Mouse (Mus musculus): ENCODE measurements around the gene Cisd3.
"Not testable (repeated sequence)": the region's sequence is repeated elsewhere in the genome, so short reads cannot be mapped to it uniquely, and the experiment has no call there.

The Cisd3 gene

DNA sequence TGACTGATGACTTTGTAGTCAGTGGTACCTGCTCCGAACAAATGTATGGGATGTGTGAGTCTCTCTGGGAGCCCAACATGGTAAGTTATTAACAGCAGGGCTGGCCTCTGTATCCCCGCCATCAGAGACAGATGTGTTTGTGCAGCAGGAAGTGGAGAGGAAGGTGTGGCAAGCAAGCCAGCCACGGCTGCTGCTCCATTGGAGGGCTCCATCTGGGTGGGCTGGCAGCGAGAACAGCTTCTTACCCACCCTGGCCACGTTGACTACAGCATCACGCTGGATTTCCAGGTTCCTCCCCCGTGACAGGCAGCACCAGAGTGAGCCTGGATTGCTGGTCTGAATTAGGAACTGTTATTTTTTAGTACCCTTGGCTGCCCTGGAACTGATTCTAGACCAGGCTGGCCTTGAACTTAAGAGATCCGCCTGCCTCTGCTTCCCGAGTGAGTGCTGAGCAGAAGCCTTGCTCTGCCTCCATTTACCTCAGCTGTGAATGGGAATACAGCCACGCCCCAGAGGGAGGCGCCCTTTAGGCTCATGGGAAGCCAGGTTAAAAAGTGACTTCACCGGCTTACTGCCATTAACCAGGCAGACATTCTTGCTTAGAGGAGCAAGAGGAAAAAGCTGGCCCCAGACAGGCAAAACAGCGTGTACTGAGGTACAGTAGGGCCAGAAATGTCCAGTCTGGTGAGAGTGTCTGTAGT is 25.7 kb downstream of the Cisd3 start:
- DNase-seq (ENCODE audit: low spot score in 2 of 2) = no peak

DNA sequence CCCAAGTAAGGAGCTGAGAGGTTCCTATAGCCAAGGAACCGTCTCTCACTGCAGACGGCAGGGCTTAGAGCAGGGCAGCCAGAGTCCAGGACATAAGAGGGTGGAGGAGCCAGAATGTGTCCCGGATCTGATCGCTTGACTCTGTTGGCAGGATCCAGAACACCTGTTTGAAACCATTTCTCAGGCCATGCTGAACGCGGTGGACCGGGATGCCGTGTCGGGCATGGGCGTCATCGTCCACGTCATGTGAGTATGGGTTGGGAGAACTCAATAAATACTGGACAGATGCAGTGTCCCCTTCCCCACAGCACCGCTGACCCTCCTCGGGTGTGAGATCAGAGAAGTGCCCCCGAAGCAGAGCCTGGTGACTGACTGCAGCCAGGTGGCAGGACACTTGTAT is 26.7 kb downstream of the Cisd3 start:
- DNase-seq (ENCODE audit: low spot score in 2 of 2) = no peak

GRCm38 (mm10) chr11:97713896-97714295 is 28.3 kb downstream of the Cisd3 start:
- DNase-seq (ENCODE audit: low spot score in 2 of 2) = no peak

DNA sequence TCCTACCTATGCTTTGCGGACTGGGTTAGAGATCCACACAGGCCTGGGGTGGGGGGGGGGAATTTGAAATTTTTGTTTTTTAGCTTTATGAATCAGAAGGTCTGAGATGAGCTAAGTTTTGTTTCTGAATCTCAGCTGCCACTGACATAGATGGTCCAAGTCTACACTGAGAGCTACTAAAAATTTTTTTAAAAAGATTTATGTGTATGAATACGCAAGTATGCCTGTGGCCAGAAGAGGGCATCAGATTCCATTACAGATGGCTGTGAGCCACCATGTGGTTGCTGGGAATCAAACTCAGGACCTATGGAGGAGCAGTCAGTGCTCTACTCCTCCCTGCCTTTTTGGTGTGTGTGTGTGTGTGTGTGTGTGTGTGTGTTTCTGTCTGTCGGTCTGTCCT is 28.7 kb downstream of the Cisd3 start:
- DNase-seq (ENCODE audit: low spot score in 2 of 2) = no peak

DNA sequence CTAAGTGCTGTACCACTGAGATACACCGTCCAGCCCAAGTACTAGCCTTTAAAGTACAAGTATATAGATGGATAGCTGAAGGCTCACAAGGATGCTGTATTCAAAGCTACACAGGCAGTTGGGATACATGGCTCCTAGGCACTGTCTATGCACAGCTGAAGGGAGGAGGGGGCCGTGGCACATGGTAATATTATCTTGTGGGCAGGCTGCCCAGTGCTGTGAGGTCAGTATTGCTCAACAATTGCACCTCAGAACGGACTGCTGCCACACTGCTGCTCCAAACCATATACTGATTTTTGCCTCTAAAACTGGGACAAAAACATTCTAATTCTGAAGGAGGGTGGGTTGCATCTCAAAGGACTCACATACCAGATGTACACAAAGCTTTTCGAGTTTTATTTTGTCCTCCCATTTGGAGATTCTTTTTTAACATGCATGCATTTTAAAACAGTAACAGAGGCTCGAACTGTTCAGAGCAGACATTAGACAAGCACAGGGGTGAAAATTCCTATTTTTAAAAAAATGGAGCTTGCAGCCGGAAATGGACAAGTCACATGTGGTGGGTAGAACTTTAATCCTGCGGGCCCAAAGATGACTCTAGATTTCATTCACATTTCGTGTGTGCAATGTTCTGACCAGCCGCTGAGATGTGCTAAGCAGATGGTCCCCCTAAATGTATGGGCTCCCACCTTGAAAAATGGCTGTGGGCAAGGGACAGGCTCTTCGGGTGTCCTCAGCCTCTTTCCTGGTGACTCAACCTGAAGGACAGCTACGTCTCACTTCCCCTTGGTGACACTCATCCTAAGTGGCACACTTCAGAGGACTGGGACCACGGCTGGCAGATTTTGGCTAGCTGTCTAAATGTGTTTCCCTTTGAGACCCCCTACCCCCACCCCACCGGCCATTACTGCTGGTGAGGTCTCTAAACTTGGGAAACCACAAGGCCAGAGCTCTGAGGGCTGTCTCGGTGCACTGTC is 29.4 kb downstream of the Cisd3 start:
- DNase-seq (ENCODE audit: low spot score in 2 of 2) = no peak

- DNase-seq (ENCODE audit: low spot score in 2 of 2) = no peak
Observed at GRCm38 (mm10) chr11:97716021-97716420, 30.4 kb downstream of the Cisd3 start.

- DNase-seq (ENCODE audit: low spot score in 2 of 2) = no peak
Observed at GRCm38 (mm10) chr11:97717369-97718280, 32.0 kb downstream of the Cisd3 start.

DNA sequence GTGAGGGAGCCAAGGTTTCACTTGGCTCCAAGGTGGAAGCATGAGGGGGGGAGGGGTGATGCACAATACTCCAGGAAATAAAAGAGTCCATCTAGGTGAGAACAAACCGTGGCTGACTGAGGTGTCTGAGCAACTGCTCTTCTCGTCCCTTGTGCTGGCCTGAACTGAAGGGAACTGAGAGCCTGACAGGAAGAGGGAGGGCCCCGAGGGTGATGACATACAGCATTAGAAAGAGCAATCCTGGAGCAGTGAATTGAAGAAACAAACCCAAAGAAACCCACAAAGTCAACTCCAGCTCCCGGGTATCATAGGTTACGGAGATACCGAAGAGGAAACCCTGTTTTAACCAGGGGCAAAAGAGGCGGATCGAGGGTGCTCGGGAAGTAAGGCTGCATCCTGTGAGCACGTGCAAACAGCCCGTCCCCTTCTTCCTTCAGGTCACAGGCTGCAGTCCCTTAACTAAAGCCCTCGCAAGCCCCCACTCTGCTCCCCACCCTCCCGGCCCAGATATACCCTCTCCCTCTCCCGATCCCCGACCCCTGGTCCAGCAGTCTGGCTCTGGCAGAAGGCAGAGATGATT is 32.7 kb downstream of the Cisd3 start:
- no peak for DNase-seq (ENCODE audit: low spot score in 2 of 2)

- DNase-seq (ENCODE audit: low spot score in 2 of 2) = no peak
Observed at GRCm38 (mm10) chr11:97719041-97719440, 33.4 kb downstream of the Cisd3 start.

- DNase-seq (ENCODE audit: low spot score in 2 of 2) = no peak
Observed at GRCm38 (mm10) chr11:97721338-97721737, 35.7 kb downstream of the Cisd3 start.

DNA sequence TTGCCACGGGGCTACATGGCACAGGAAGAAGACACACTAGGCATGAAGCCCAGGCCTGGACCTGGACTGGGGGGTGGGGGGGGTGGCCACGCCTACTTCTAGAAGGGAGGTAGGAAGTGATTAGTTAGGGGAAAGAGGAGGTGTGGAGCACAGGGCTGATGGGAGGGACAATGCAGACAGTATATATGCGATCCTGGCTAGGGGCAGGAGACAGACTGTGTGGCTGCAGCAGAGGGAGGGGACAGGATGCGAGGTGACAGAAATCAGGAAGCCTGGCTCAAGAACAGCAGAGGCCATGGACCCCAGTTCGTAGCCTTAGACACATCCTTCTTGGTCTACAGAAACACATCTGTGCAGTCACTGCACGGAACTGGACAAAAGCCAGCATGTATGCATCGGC is 38.1 kb downstream of the Cisd3 start:
- no peak for DNase-seq (ENCODE audit: low spot score in 2 of 2)

GRCm38 (mm10) chr11:97728311-97728710 is 42.7 kb downstream of the Cisd3 start:
- no peak for DNase-seq (ENCODE audit: low spot score in 2 of 2)

GRCm38 (mm10) chr11:97728730-97729129 is 43.1 kb downstream of the Cisd3 start:
- DNase-seq (ENCODE audit: low spot score in 2 of 2) = no peak

- no peak for DNase-seq (ENCODE audit: low spot score in 2 of 2)
Observed at GRCm38 (mm10) chr11:97733689-97734088, 48.1 kb downstream of the Cisd3 start.

DNA sequence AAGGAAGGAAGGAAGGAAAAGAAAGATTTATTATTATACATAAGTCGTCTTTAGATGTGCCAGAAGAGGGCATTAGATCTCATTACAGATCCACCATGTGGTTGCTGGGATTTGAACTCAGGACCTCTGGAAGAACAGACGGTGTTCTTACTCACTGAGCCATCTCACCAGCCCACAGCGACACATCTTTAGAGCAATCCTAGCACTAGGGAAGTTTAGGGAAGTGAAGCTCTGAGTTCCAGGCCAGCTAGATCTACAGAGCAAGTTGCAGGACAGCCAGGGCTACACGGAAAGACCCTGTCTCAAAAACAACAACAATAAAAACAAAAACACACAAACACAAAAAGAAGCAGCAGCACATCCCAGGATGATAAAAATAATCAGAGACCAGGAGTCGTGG is 49.2 kb downstream of the Cisd3 start:
- not testable (repeated sequence) for DNase-seq (ENCODE audit: low spot score in 2 of 2)

- no peak for DNase-seq (ENCODE audit: low spot score in 2 of 2)
Observed at GRCm38 (mm10) chr11:97736645-97737044, 51.0 kb downstream of the Cisd3 start.

DNA sequence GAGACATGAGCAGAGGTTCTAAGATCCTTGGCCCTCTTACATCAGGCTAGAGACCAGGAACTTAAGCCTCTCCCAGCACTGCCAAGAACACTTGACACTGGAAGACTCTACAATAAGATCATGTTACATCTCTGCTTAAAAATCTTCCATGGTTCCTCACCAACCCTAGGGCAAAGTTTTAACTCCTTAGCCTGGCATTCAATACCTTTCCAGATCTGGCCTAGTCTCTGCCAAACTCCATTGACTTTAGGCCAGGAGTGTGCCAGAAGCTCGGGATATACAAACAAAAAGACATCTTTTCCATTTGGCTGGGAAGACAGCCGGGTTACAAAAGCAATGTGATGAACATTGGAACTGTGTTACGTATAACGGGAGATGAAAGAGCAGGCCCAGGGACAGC is 52.0 kb downstream of the Cisd3 start:
- no peak for DNase-seq (ENCODE audit: low spot score in 2 of 2)
